Mouse (Mus musculus): ENCODE data around the gene Atp8b4.

Gene Atp8b4

GRCm38 (mm10) chr2:126361131-126361810 lies 139.2 kb downstream of the Atp8b4 start:
- no peak for DNase-seq (ENCODE audit: low spot score)

- DNase-seq (ENCODE audit: low spot score), result no peak
Measured at GRCm38 (mm10) chr2:126360688-126361087, 139.8 kb downstream of the Atp8b4 start.

- DNase-seq (ENCODE audit: low spot score), result no peak
Measured at GRCm38 (mm10) chr2:126359965-126360364, 140.5 kb downstream of the Atp8b4 start.

- DNase-seq (ENCODE audit: low spot score), result no peak
Measured at GRCm38 (mm10) chr2:126359278-126359677, 141.2 kb downstream of the Atp8b4 start.

GRCm38 (mm10) chr2:126358741-126359140 lies 141.7 kb downstream of the Atp8b4 start:
- no peak for DNase-seq (ENCODE audit: low spot score)

GRCm38 (mm10) chr2:126355259-126355658 lies 145.2 kb downstream of the Atp8b4 start:
- DNase-seq (ENCODE audit: low spot score), result no peak

- DNase-seq (ENCODE audit: low spot score), result no peak
Measured at GRCm38 (mm10) chr2:126351811-126352210, 148.7 kb downstream of the Atp8b4 start.

- no peak for DNase-seq (ENCODE audit: low spot score)
Measured at GRCm38 (mm10) chr2:126343026-126343593, 157.4 kb downstream of the Atp8b4 start.

- DNase-seq (ENCODE audit: low spot score), result no peak
Measured at GRCm38 (mm10) chr2:126341521-126341920, 159.0 kb downstream of the Atp8b4 start.

GRCm38 (mm10) chr2:126340201-126340600 lies 160.3 kb downstream of the Atp8b4 start:
- no peak for DNase-seq (ENCODE audit: low spot score)

GRCm38 (mm10) chr2:126339516-126339915 lies 161.0 kb downstream of the Atp8b4 start:
- no peak for DNase-seq (ENCODE audit: low spot score)

GRCm38 (mm10) chr2:126337143-126337542 lies 163.3 kb downstream of the Atp8b4 start:
- no peak for DNase-seq (ENCODE audit: low spot score)

- DNase-seq (ENCODE audit: low spot score), result no peak
Measured at GRCm38 (mm10) chr2:126331794-126332193, 168.7 kb downstream of the Atp8b4 start.

GRCm38 (mm10) chr2:126323206-126323605 lies 177.3 kb downstream of the Atp8b4 start:
- DNase-seq (ENCODE audit: low spot score), result no peak

- no peak for DNase-seq (ENCODE audit: low spot score)
Measured at GRCm38 (mm10) chr2:126322631-126323031, 177.8 kb downstream of the Atp8b4 start.

GRCm38 (mm10) chr2:126318071-126318470 lies 182.4 kb downstream of the Atp8b4 start:
- DNase-seq (ENCODE audit: low spot score), result no peak

GRCm38 (mm10) chr2:126316942-126317341 lies 183.5 kb downstream of the Atp8b4 start:
- no peak for DNase-seq (ENCODE audit: low spot score)

- DNase-seq (ENCODE audit: low spot score), result no peak
Measured at GRCm38 (mm10) chr2:126316346-126316745, 184.1 kb downstream of the Atp8b4 start.

- no peak for DNase-seq (ENCODE audit: low spot score)
Measured at GRCm38 (mm10) chr2:126311056-126311455, 189.4 kb downstream of the Atp8b4 start.

GRCm38 (mm10) chr2:126309994-126310393 lies 190.5 kb downstream of the Atp8b4 start:
- DNase-seq (ENCODE audit: low spot score), result no peak

- no peak for DNase-seq (ENCODE audit: low spot score)
Measured at GRCm38 (mm10) chr2:126304621-126305020, 195.9 kb downstream of the Atp8b4 start.

- DNase-seq (ENCODE audit: low spot score), result no peak
Measured at GRCm38 (mm10) chr2:126303226-126303625, 197.2 kb downstream of the Atp8b4 start.

GRCm38 (mm10) chr2:126302381-126302780 lies 198.1 kb downstream of the Atp8b4 start:
- DNase-seq (ENCODE audit: low spot score), result no peak

- DNase-seq (ENCODE audit: low spot score), result no peak
Measured at GRCm38 (mm10) chr2:126290702-126291101, 209.8 kb downstream of the Atp8b4 start.
